Mouse (Mus musculus) limb, embryonic 14.5 days (tissue): Measurements from ENCODE around the gene Ssxb2. TPM values are rescaled to one million over a fixed set of nuclear protein-coding genes. Genes with fewer than 3 reads are reported as not detected.
"Not testable (repeated sequence)": the region's sequence is repeated elsewhere in the genome, so short reads cannot be mapped to it uniquely, and the experiment has no call there.

ENCODE experiments used
- ATAC-seq: fragments of 200-750 bp; cut with Nextera tagmentation; 2 replicates; pipeline ENCODE4 v1.8.0; 2017; ENCODE audit warnings: low read depth, moderate number of reproducible peaks, moderate TSS enrichment; ENCODE audit not compliant: low FRiP score
- DNase-seq: peaks from one replicate; pipeline ENCODE4 v3.0.0-alpha.2; 2015; ENCODE audit warnings: low spot score
- H3K27ac ChIP-seq: fragments of 300-500 bp; sonication (generic); replicated peaks from 2 replicates; pipeline ENCODE4 v1.5.1; 2014; ENCODE audit warnings: low read depth, mild to moderate bottlenecking, low read length, moderate library complexity, mixed read lengths
- H3K27me3 ChIP-seq: fragments of 300-500 bp; sonication (generic); 2 replicates; pipeline ENCODE4 v1.6.1; 2014; ENCODE audit warnings: low read length, mixed read lengths; ENCODE audit not compliant: control insufficient read depth, insufficient read depth
- H3K36me3 ChIP-seq: fragments of 300-500 bp; sonication (generic); 2 replicates; pipeline ENCODE4 v1.6.1; 2014; ENCODE audit warnings: mild to moderate bottlenecking, low read length, moderate library complexity, mixed read lengths; ENCODE audit not compliant: control insufficient read depth, insufficient read depth
- H3K4me1 ChIP-seq: fragments of 300-500 bp; sonication (generic); 2 replicates; pipeline ENCODE4 v1.6.1; 2014; ENCODE audit warnings: antibody characterized with exemption, low read length, mixed read lengths; ENCODE audit not compliant: control insufficient read depth, insufficient read depth
- H3K4me2 ChIP-seq: fragments of 300-500 bp; sonication (generic); replicated peaks from 2 replicates; pipeline ENCODE4 v1.6.1; 2014; ENCODE audit warnings: low read depth, mild to moderate bottlenecking, low read length, moderate library complexity; ENCODE audit not compliant: severe bottlenecking
- H3K4me3 ChIP-seq: fragments of 300-500 bp; sonication (generic); replicated peaks from 2 replicates; pipeline ENCODE4 v1.5.1; 2014; ENCODE audit warnings: low read length
- H3K9ac ChIP-seq: fragments of 300-500 bp; sonication (generic); 2 replicates; pipeline ENCODE4 v1.6.1; 2014; ENCODE audit warnings: mild to moderate bottlenecking, low read depth, low read length, moderate library complexity; ENCODE audit not compliant: severe bottlenecking
- H3K9me3 ChIP-seq: fragments of 300-500 bp; sonication (generic); 2 replicates; pipeline ENCODE4 v1.6.1; 2016; ENCODE audit warnings: low read length; ENCODE audit not compliant: control insufficient read depth
- WGBS: fragments of 180-500 bp; shearing (Covaris S2); extraction: QIAGEN DNeasy Blood & Tissue Kit; methylation state at CpG from one replicate; pipeline ENCODE4 v1.1.7; 2014; 5-methylcytosine and 5-hydroxymethylcytosine counted together
- polyA plus RNA-seq, 2 experiments: library from polyadenylated mRNA; depleted of rRNA in 1 of 2; stranded (reverse) in 1 of 2; unstranded in 1 of 2; fragments of >200 nt; fragmentation: Nextera tagmentation in 1 of 2; extraction: Ambion mirVana in 1 of 2; gene quantifications; 2 replicates each; pipeline versions ENCODE4 v1.2.1 to v1.2.3; 2012 to 2014

Gene Ssxb2
- polyA plus RNA-seq (2012; rRNA removed) (not detected in 2 replicates), polyA plus RNA-seq (2014; fragmentation: Nextera tagmentation; extraction: Ambion mirVana) (not detected in 2 replicates)

DNA sequence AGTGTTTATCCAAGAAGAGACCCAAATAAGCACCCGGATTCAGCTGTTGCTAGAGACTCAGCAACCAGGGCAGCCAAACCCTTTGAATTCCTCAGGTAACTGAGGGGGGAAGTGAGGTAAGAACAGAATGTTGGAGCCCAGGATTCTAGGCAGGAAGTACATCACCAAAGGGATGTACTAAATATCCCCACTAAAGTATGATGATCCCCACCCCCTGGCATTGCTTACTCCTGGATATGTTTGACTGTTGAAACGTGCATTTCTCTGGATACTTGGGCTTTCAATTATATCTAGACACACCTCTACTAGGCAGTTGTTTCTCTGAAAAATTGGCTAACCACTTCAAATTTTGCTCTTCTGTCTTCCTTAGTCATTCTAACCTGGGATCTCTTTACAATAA lies at the start of gene Ssxb2:
Gene Ssxb2 (minus strand): TSS at position 101 of the 400 bp plus-strand sequence.
- not testable (repeated sequence) for H3K36me3 ChIP-seq, DNase-seq, H3K27me3 ChIP-seq, H3K4me3 ChIP-seq, H3K27ac ChIP-seq, H3K4me1 ChIP-seq, H3K9ac ChIP-seq, H3K4me2 ChIP-seq, ATAC-seq, H3K9me3 ChIP-seq
- WGBS = 65% methylated on average over 2 of the region's 2 CpGs

DNA sequence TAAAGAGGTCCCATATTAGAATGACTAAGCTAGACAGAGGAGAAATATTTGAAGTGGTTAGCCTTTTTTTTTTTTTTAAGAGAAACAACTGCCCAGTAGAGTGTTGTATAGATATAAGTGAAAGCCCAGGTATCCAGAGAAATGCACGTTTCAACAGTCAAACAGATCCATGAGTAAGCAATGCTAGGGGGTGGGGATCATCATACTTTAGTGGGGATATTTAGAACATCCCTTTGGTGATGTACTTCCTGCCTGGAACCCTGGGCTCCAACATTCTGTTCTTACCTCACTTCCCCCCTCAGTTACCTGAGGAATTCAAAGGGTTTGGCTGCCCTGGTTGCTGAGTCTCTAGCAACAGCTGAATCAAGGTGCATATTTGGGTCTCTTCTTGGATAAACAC lies 48.5 kb downstream of the Ssxb2 start, which contains the start of gene Ssxb1:
Gene Ssxb1 (plus strand): TSS at position 301 of the 400 bp plus-strand sequence.
- H3K27ac ChIP-seq, H3K4me2 ChIP-seq, H3K4me3 ChIP-seq, ATAC-seq, H3K9me3 ChIP-seq, DNase-seq, H3K9ac ChIP-seq, H3K4me1 ChIP-seq, H3K27me3 ChIP-seq, H3K36me3 ChIP-seq: not testable (repeated sequence)
- 22% methylated on average over 1 of the region's 1 CpGs for WGBS

Other genes with a start within 250 kb of the Ssxb2 start
- 40.3 and 50.3 TPM in 2 replicates for gene Ftsj1, start 209.3 kb downstream of the Ssxb2 start, polyA plus RNA-seq (2012; rRNA removed)
- gene Ftsj1, start 209.3 kb downstream of the Ssxb2 start, polyA plus RNA-seq (2014; fragmentation: Nextera tagmentation; extraction: Ambion mirVana) = 44.7 and 46.7 TPM in 2 replicates
- gene Slc38a5, start 190.6 kb downstream of the Ssxb2 start, polyA plus RNA-seq (2012; rRNA removed) = 0.80 and 1.3 TPM in 2 replicates
- 0.51 and 0.67 TPM in 2 replicates for gene Slc38a5, start 190.6 kb downstream of the Ssxb2 start, polyA plus RNA-seq (2014; fragmentation: Nextera tagmentation; extraction: Ambion mirVana)
- gene Ssxb10, start 134.3 kb downstream of the Ssxb2 start, polyA plus RNA-seq (2012; rRNA removed) = not detected in 2 replicates
- not detected in 2 replicates for gene Ssxb10, start 134.3 kb downstream of the Ssxb2 start, polyA plus RNA-seq (2014; fragmentation: Nextera tagmentation; extraction: Ambion mirVana)
- not detected in 2 replicates for gene Ssxb9, start 94.7 kb downstream of the Ssxb2 start, polyA plus RNA-seq (2012; rRNA removed)
- gene Ssxb9, start 94.7 kb downstream of the Ssxb2 start, polyA plus RNA-seq (2014; fragmentation: Nextera tagmentation; extraction: Ambion mirVana) = not detected in 2 replicates
- gene Ssxb1, start 48.4 kb downstream of the Ssxb2 start, polyA plus RNA-seq (2012; rRNA removed) = not detected in 2 replicates
- gene Ssxb1, start 48.4 kb downstream of the Ssxb2 start, polyA plus RNA-seq (2014; fragmentation: Nextera tagmentation; extraction: Ambion mirVana) = not detected in 2 replicates
- not detected in 2 replicates for gene Gm14459, start 63.2 kb upstream of the Ssxb2 start, polyA plus RNA-seq (2012; rRNA removed)
- gene Gm14459, start 63.2 kb upstream of the Ssxb2 start, polyA plus RNA-seq (2014; fragmentation: Nextera tagmentation; extraction: Ambion mirVana) = not detected in 2 replicates
- not detected in 2 replicates for gene Ssxb6, start 86.5 kb upstream of the Ssxb2 start, polyA plus RNA-seq (2012; rRNA removed)
- not detected in 2 replicates for gene Ssxb6, start 86.5 kb upstream of the Ssxb2 start, polyA plus RNA-seq (2014; fragmentation: Nextera tagmentation; extraction: Ambion mirVana)
- gene Ssxb3, start 130.1 kb upstream of the Ssxb2 start, polyA plus RNA-seq (2012; rRNA removed) = not detected in 2 replicates
- gene Ssxb3, start 130.1 kb upstream of the Ssxb2 start, polyA plus RNA-seq (2014; fragmentation: Nextera tagmentation; extraction: Ambion mirVana) = not detected in 2 replicates
- gene Ssxb8, start 229.1 kb upstream of the Ssxb2 start, polyA plus RNA-seq (2012; rRNA removed) = not detected in 2 replicates
- gene Ssxb8, start 229.1 kb upstream of the Ssxb2 start, polyA plus RNA-seq (2014; fragmentation: Nextera tagmentation; extraction: Ambion mirVana) = not detected in 2 replicates